Mouse (Mus musculus) neural tube, embryonic 15.5 days (tissue): ENCODE results near the gene Erp44. TPM values are rescaled to one million over a fixed set of nuclear protein-coding genes. Genes with fewer than 3 reads are reported as not detected.

Experiments used
- ATAC-seq: fragments of 200-750 bp; cut with Nextera tagmentation; 2 replicates; pipeline ENCODE4 v1.8.0; 2017; ENCODE audit warnings: mild to moderate bottlenecking, moderate TSS enrichment, moderate library complexity; ENCODE audit not compliant: low FRiP score
- H3K27ac ChIP-seq: fragments of 300-500 bp; sonication (generic); replicated peaks from 2 replicates; pipeline ENCODE4 v1.5.1; 2015; ENCODE audit warnings: mild to moderate bottlenecking, inconsistent platforms
- H3K27me3 ChIP-seq: fragments of 300-500 bp; sonication (generic); replicated peaks from 2 replicates; pipeline ENCODE4 v1.6.1; 2015; ENCODE audit warnings: inconsistent platforms
- H3K36me3 ChIP-seq: fragments of 300-500 bp; sonication (generic); 2 replicates; pipeline ENCODE4 v1.6.1; 2015; ENCODE audit warnings: inconsistent platforms
- H3K4me1 ChIP-seq: fragments of 300-500 bp; sonication (generic); 2 replicates; pipeline ENCODE4 v1.6.1; 2015; ENCODE audit warnings: inconsistent platforms
- H3K4me2 ChIP-seq: fragments of 300-500 bp; sonication (generic); 2 replicates; pipeline ENCODE4 v1.6.1; 2015; ENCODE audit warnings: inconsistent platforms, mild to moderate bottlenecking, moderate library complexity
- H3K4me3 ChIP-seq: fragments of 300-500 bp; sonication (generic); replicated peaks from 2 replicates; pipeline ENCODE4 v1.5.1; 2015; ENCODE audit warnings: mild to moderate bottlenecking, inconsistent platforms
- H3K9ac ChIP-seq: fragments of 300-500 bp; sonication (generic); replicated peaks from 2 replicates; pipeline ENCODE4 v1.6.1; 2015; ENCODE audit warnings: mild to moderate bottlenecking, inconsistent platforms
- H3K9me3 ChIP-seq: fragments of 300-500 bp; sonication (generic); replicated peaks from 2 replicates; pipeline ENCODE4 v1.6.1; 2016; ENCODE audit warnings: inconsistent platforms
- WGBS: fragments of 180-500 bp; shearing (Covaris S2); methylation state at CpG from one replicate; pipeline ENCODE4 v1.1.7; 2015; ENCODE audit warnings: mixed read lengths; 5-methylcytosine and 5-hydroxymethylcytosine counted together
- polyA plus RNA-seq: library from polyadenylated mRNA; unstranded; fragments of >200 nt; fragmentation: Nextera tagmentation; extraction: Ambion mirVana; gene quantifications from 2 replicates; pipeline ENCODE4 v1.2.1, GENCODE M21; 2015

Erp44 gene
- polyA plus RNA-seq, 1 experiment from 2014 or later: 60.5 TPM

DNA sequence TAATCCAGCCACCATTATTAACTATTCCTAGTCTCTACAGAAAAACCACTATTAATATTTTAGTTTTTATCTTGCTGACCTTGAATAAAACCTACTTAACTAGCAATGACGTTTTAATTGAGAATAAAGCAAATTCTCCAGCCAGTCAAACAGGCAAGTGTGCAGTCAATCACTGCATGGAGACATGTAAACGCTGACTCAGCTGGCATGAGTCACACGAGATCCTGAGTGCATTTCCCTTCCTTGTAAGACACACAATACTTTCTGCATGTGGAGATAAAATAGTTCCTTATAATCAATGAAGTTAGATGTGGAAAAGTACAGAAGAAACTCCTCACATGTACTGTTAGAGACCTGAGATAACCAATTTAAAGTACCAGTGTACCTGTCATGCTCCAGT lies 53.8 kb downstream of the Erp44 start:
- Histone ChIP-seq H3K9me3 (no peaks in the 10 kb centered on the region), H3K36me3 (no peaks in the 10 kb centered on the region), H3K27ac (no peak overlapping the region), H3K4me3 (no peak overlapping the region), H3K4me1 (no peaks in the 10 kb centered on the region), H3K9ac (no peak overlapping the region), H3K27me3 (no peaks in the 10 kb centered on the region), H3K4me2 (no peak overlapping the region)
- WGBS: 55% methylated on average over 3 of the region's 3 CpGs
- no peak for ATAC-seq

DNA sequence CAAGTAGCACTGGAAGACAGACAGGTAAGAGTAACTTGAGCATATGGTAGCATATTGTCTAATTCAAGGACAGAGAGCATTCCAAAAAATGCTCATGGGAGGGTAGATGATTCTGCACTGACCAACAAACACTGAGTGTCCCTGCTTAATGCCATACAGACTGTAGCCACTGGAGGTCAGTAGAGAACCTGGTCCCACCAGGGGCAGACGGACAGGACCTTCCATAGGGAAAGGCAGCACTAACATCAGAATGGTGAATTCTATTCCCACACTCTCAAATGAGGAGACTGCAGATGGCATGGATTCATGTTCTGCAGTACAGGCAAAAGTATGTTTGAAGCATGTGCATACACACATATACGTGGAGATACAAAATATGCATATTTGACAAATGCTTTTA lies 54.2 kb downstream of the Erp44 start:
- Histone ChIP-seq H3K4me3 (no peak overlapping the region), H3K27ac (no peak overlapping the region), H3K4me1 (no peaks in the 10 kb centered on the region), H3K27me3 (no peaks in the 10 kb centered on the region), H3K4me2 (no peak overlapping the region), H3K9me3 (no peaks in the 10 kb centered on the region), H3K9ac (no peak overlapping the region), H3K36me3 (no peaks in the 10 kb centered on the region)
- ATAC-seq: no peak
- 22% methylated on average over 2 of the region's 2 CpGs for WGBS

DNA sequence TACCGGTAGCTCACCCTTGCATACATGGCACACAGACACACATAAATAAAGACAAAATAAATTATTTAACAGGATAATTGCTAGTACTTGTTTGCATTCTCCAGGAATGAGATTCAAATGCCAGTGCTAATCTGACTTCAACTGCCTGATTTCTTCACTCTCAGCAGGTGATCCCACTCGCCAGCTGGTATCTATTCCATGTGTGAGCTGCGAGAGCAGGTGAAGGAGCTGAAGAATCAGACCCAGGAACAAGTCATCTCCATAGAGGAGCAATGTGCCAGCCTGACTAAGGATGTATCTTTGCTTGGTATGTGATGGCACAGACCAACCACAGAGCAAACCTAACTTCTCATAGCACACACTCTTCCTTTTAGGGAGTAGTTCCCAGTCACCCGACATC lies 75.8 kb downstream of the Erp44 start:
- H3K9me3 ChIP-seq: no peaks in the 10 kb centered on the region
- no peak for ATAC-seq
- no peaks in the 10 kb centered on the region for H3K4me1 ChIP-seq
- no peaks in the 10 kb centered on the region for H3K27me3 ChIP-seq
- H3K27ac ChIP-seq: no peak overlapping the region
- no peak overlapping the region for H3K4me2 ChIP-seq
- peaks cover 17% of the 10 kb centered on the region for H3K36me3 ChIP-seq
- 70% methylated on average over 4 of the region's 4 CpGs for WGBS
- no peak overlapping the region for H3K9ac ChIP-seq
- H3K4me3 ChIP-seq: no peak overlapping the region

DNA sequence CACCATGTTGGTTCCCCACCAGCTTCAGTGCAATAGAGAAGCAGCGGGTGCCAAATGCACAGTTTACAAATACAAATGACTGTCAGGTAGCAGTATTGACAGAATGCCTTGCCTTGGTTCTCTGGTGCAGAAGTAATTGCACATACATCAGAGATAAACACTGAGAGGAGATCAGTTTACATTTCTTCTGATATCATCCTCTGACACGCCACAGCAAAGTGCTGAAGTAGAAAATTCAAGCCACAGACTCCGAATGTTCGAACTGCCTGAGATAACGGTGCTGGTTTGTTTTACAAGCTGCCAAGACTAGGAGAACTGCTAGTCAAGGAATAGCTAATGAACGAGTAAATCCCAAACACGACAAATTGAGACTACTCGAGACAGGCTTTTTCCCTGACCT lies 80.9 kb downstream of the Erp44 start:
- no peak overlapping the region for H3K9ac ChIP-seq
- no peak for ATAC-seq
- H3K4me1 ChIP-seq: no peaks in the 10 kb centered on the region
- peaks cover 22% of the 10 kb centered on the region for H3K36me3 ChIP-seq
- H3K27me3 ChIP-seq: no peaks in the 10 kb centered on the region
- no peaks in the 10 kb centered on the region for H3K9me3 ChIP-seq
- no peak overlapping the region for H3K27ac ChIP-seq
- WGBS: 83% methylated on average over 8 of the region's 8 CpGs
- H3K4me2 ChIP-seq: no peak overlapping the region
- no peak overlapping the region for H3K4me3 ChIP-seq

DNA sequence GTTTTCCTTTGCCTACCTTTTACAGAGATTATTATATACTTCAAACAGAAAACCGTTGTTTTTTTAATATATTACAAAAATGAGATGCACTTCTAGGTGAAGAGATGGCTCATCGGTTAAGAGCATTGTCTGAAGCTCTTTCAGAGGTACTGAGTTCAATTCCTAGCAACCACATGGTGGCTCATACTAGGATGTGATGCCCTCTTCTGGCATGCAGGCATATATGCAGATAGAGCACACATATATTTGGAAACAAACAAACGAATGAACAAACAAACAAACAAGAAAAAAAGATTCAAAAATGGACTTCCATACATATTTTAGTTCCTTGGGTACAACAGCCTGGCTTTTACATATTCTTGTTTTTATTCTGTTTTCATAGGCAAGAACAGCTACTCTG lies 81.4 kb downstream of the Erp44 start:
- Histone ChIP-seq H3K4me3 (no peak overlapping the region), H3K36me3 (peaks cover 22% of the 10 kb centered on the region), H3K9me3 (no peaks in the 10 kb centered on the region), H3K4me1 (no peaks in the 10 kb centered on the region), H3K4me2 (no peak overlapping the region), H3K9ac (no peak overlapping the region), H3K27me3 (no peaks in the 10 kb centered on the region), H3K27ac (no peak overlapping the region)
- ATAC-seq: no peak
- WGBS: 91% methylated on average over 3 of the region's 3 CpGs

DNA sequence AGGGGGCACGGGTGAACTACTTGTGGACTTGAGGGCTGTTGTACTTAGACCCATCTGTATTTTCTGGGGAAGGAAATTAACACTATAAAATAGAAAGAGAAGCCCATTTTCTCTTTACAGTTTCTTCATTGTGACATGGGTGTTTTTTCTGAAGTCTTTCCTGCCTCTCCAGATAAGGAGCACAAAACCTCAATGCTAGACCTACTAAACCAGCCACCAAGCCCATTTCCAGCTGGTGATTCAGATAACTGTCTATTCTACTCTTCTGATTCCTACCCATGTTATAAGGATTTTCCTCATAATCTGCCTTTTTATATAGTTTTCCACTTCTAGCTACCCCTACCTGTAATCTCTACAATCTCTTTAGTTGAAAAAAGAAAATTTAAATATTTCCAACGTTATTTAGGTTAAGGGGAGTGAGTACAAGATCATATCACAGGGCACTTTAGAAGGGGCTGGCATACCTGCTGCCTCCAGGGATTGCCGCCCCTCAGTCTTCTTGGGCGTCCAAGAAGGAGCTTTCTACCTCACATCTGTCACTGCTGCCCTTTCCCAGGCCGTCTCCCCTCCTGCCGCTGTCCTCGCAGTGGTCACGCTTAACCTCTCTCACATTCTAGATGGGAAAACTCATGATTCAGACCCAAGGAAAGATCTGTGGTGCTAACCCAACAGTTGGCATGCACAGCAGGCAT lies 97.1 kb downstream of the Erp44 start:
- no peak overlapping the region for H3K27ac ChIP-seq
- ATAC-seq: no peak
- no peak overlapping the region for H3K4me2 ChIP-seq
- no peaks in the 10 kb centered on the region; the same call in 1 of the 2 replicates for H3K36me3 ChIP-seq
- H3K9ac ChIP-seq: no peak overlapping the region
- 0 out of 2 replicates have a peak, but pooled peaks cover 12% of the 10 kb centered on the region for H3K4me1 ChIP-seq
- H3K4me3 ChIP-seq: no peak overlapping the region
- no peaks in the 10 kb centered on the region for H3K9me3 ChIP-seq
- 91% methylated on average over 8 of the region's 8 CpGs for WGBS
- no peaks in the 10 kb centered on the region for H3K27me3 ChIP-seq

DNA sequence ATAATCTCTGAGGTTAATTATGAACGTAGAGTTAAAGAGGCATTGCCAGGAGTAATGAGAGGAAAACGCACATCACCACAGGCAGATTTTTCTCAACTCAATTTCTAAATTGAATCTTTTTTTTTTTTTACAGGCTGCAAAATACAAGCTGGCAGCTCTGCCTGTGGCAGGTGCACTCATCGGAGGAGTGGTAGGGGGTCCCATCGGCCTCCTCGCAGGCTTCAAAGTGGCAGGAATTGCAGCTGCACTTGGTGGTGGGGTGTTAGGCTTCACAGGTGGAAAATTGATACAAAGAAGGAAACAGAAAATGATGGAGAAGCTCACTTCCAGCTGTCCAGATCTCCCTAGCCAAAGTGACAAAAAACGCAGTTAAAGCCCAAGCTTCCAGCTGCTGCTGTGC lies 98.0 kb downstream of the Erp44 start:
- ATAC-seq: no peak
- Histone ChIP-seq H3K27ac (0 out of 2 replicates have a peak overlapping the region, but pooled peaks have one; percentile 49), H3K4me1 (0 out of 2 replicates have a peak, but pooled peaks cover 12% of the 10 kb centered on the region), H3K9me3 (no peaks in the 10 kb centered on the region), H3K4me3 (no peak overlapping the region), H3K27me3 (no peaks in the 10 kb centered on the region), H3K9ac (no peak overlapping the region), H3K4me2 (no peak overlapping the region), H3K36me3 (no peaks in the 10 kb centered on the region; the same call in 1 of the 2 replicates)
- WGBS: 61% methylated on average over 6 of the region's 6 CpGs

DNA sequence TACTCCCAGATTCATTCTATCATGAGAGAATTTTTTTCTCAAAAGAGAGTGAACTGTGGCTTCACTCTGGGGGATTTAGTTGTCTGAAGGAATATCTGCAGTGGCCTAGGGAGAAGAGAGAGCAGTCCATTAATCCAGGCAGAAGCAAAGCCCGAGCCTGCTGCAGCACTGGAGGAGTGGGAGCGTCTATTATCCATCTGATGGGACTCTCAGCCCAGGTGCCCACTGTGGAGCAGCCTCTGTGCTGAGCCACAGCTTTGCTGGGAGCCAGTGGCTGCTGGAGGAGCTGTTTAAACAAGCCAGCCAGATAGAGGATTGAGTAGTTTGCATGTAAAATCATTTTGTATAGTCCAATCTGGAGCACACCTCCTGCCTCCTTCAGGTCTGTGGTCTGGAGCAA lies 98.4 kb downstream of the Erp44 start:
- Histone ChIP-seq H3K4me3 (no peak overlapping the region), H3K4me2 (no peak overlapping the region), H3K9me3 (no peaks in the 10 kb centered on the region), H3K27me3 (no peaks in the 10 kb centered on the region), H3K4me1 (0 out of 2 replicates have a peak, but pooled peaks cover 12% of the 10 kb centered on the region), H3K27ac (peak overlapping the region; percentile 49; the same call in 1 of the 2 replicates), H3K36me3 (no peaks in the 10 kb centered on the region; the same call in 1 of the 2 replicates), H3K9ac (no peak overlapping the region)
- ATAC-seq: peak; percentile 53; the same call in 1 of the 2 replicates
- WGBS: 15% methylated on average over 2 of the region's 2 CpGs

DNA sequence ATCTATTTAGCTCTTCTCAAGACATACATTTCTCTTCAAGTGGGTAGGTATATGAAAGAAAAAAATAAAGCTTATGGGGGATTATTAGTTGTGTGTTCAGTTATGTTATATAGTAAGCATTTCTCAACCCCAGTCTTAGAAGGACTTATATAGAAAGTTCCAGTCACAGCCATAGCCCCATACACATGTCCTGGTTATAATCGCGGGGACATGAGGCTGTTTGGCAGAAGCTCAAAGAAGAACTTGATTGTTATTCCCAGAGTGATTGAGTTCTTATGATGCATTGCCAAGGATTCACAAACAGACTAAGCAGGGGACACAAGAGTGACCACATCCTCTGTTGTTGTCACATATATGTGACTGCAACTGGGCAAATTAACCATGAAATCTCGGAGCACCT lies 103.7 kb downstream of the Erp44 start:
- Histone ChIP-seq H3K9ac (no peak overlapping the region), H3K27ac (no peak overlapping the region), H3K4me2 (no peak overlapping the region), H3K27me3 (no peaks in the 10 kb centered on the region), H3K9me3 (no peaks in the 10 kb centered on the region), H3K4me1 (0 out of 2 replicates have a peak, but pooled peaks cover 4% of the 10 kb centered on the region), H3K4me3 (no peak overlapping the region), H3K36me3 (no peaks in the 10 kb centered on the region)
- ATAC-seq: no peak
- WGBS: 86% methylated on average over 3 of the region's 3 CpGs

DNA sequence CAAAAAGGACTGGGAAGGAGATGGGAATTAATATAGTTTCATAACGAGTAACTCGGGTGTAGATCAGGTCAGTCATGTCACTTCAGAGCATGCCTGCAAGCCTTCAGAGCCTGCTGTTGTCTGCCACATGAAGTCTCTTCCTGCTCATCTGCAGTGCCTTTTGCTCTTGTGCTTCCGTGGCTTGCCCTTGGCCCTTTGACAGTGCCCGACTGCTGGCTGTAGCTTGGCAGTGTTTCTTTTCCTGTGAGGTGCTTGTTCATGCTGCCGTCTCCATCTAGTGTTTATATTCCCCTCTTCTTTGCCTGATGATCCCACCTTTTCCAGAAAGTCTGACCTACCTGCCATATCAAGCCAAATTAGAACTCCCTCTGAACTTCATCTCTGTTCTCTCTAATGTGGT lies 115.5 kb downstream of the Erp44 start:
- 88% methylated on average over 5 of the region's 5 CpGs for WGBS
- Histone ChIP-seq H3K9me3 (no peaks in the 10 kb centered on the region), H3K36me3 (peaks cover 18% of the 10 kb centered on the region), H3K4me1 (no peaks in the 10 kb centered on the region), H3K4me2 (no peak overlapping the region), H3K4me3 (no peak overlapping the region), H3K27me3 (no peaks in the 10 kb centered on the region), H3K9ac (no peak overlapping the region), H3K27ac (no peak overlapping the region)
- no peak for ATAC-seq

DNA sequence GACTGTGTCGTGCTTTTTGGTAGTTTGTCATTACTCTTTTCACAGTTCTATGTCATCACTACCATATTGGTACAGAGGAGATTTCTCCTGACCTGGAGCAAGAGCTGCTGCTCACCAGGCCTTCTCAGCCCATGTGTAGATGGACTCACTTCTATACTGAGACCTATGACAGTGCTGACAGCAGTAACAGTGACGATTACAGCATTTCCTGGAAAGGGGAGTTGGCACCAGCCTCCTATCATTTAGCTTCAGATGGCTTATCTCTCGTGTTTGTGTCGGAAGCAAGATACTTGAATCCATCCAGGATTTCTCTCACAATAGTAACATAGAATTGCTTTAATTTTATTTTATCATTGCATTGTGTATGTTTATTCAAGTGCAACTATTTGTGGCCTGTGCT lies 119.0 kb downstream of the Erp44 start:
- H3K27ac ChIP-seq: no peak overlapping the region
- no peak overlapping the region for H3K4me3 ChIP-seq
- ATAC-seq: no peak
- no peaks in the 10 kb centered on the region for H3K9me3 ChIP-seq
- no peaks in the 10 kb centered on the region for H3K4me1 ChIP-seq
- 0 out of 2 replicates have a peak, but pooled peaks cover 6% of the 10 kb centered on the region for H3K36me3 ChIP-seq
- no peak overlapping the region for H3K4me2 ChIP-seq
- no peak overlapping the region for H3K9ac ChIP-seq
- H3K27me3 ChIP-seq: no peaks in the 10 kb centered on the region
- WGBS: 92% methylated on average over 4 of the region's 4 CpGs

DNA sequence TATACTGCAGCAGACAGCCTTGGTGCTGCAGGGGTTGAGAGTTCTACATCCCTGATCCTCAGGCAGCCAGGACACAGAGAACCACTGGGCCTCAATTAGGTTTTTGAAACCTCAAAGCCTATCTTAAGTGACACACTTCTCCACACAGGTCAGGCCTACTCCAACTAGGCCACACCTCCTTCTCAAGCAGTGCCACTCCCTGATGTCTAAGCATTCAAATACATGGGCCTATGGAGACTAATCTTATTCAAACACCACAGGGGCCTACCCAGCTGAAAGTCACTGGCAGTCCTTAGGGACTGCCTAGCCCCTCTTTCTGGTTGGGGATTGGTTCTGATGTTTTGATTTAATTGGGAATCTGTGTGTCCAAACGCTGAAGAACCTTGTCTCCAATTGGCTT lies 123.5 kb downstream of the Erp44 start:
- Histone ChIP-seq H3K27me3 (no peaks in the 10 kb centered on the region), H3K4me1 (no peaks in the 10 kb centered on the region), H3K27ac (no peak overlapping the region), H3K4me2 (no peak overlapping the region), H3K4me3 (no peak overlapping the region), H3K9ac (no peak overlapping the region), H3K36me3 (peaks cover 10% of the 10 kb centered on the region; the same call in 1 of the 2 replicates), H3K9me3 (no peaks in the 10 kb centered on the region)
- WGBS: 79% methylated on average over 1 of the region's 1 CpGs
- ATAC-seq: no peak
